Mouse (Mus musculus): ENCODE measurements around the gene Scamp2. TPM values are rescaled to one million over a fixed set of nuclear protein-coding genes. Genes with fewer than 3 reads are reported as not detected.
A peak's percentile ranks its signal among the peaks of the same experiment; 100 is the strongest.

The Scamp2 gene
- polyA plus RNA-seq, 1 experiment: 103 TPM

GRCm38 (mm10) chr9:57525516-57525915, 35.2 kb upstream of the Scamp2 start:
- WGBS: 37% methylated on average over 2 of the region's 2 CpGs
- TF ChIP-seq CTCF (IDR thresholded peaks at IDR 0.05; ENCODE audit: insufficient read depth, low read length) (no peak), POLR2A (IDR thresholded peaks at IDR 0.05; ENCODE audit: borderline replicate concordance, extremely low read depth, low read depth, low read length) (no peak)
- DNase-seq: no peak

GRCm38 (mm10) chr9:57526435-57526834, 34.3 kb upstream of the Scamp2 start:
- no peak for TF ChIP-seq CTCF (IDR thresholded peaks at IDR 0.05; ENCODE audit: insufficient read depth, low read length)
- no peak for TF ChIP-seq POLR2A (IDR thresholded peaks at IDR 0.05; ENCODE audit: borderline replicate concordance, extremely low read depth, low read depth, low read length)
- peaks cover 13% of the 10 kb centered on the region for H3K4me1 ChIP-seq (ENCODE audit: control insufficient read depth, insufficient read depth, low read length)

More at GRCm38 (mm10) chr9:57525516-57525915, 35.2 kb upstream of the Scamp2 start:
- H3K4me3 ChIP-seq (replicated peaks; ENCODE audit: extremely low read depth, low read depth, low read length): no peak overlapping the region
- peaks cover 13% of the 10 kb centered on the region for H3K4me1 ChIP-seq (ENCODE audit: control insufficient read depth, insufficient read depth, low read length)

GRCm38 (mm10) chr9:57531946-57532345, 28.8 kb upstream of the Scamp2 start:
- TF ChIP-seq POLR2A (IDR thresholded peaks at IDR 0.05; ENCODE audit: borderline replicate concordance, extremely low read depth, low read depth, low read length) (no peak), CTCF (IDR thresholded peaks at IDR 0.05; ENCODE audit: insufficient read depth, low read length) (no peak)
- 57% methylated on average over 1 of the region's 1 CpGs for WGBS
- Histone ChIP-seq H3K4me3 (replicated peaks; ENCODE audit: extremely low read depth, low read depth, low read length) (no peak overlapping the region), H3K4me1 (ENCODE audit: control insufficient read depth, insufficient read depth, low read length) (peaks cover 3% of the 10 kb centered on the region; the same call in 1 of the 2 replicates)
- DNase-seq: no peak

More at GRCm38 (mm10) chr9:57526435-57526834, 34.3 kb upstream of the Scamp2 start:
- no peak for DNase-seq
- H3K4me3 ChIP-seq (replicated peaks; ENCODE audit: extremely low read depth, low read depth, low read length): no peak overlapping the region

- no peak overlapping the region for H3K4me3 ChIP-seq (replicated peaks; ENCODE audit: extremely low read depth, low read depth, low read length)
- no peak for TF ChIP-seq CTCF (IDR thresholded peaks at IDR 0.05; ENCODE audit: insufficient read depth, low read length)
- no peak for TF ChIP-seq POLR2A (IDR thresholded peaks at IDR 0.05; ENCODE audit: borderline replicate concordance, extremely low read depth, low read depth, low read length)
Observed at GRCm38 (mm10) chr9:57536362-57536761, 24.4 kb upstream of the Scamp2 start.

GRCm38 (mm10) chr9:57537044-57537727, 23.6 kb upstream of the Scamp2 start, which contains the start of gene Fam219b:
Gene Fam219b, plus strand, starts transcription at chr9:57537528.
- Histone ChIP-seq H3K4me3 (replicated peaks; ENCODE audit: extremely low read depth, low read depth, low read length) (peak within 1 kb of the TSS; percentile 72), H3K4me1 (ENCODE audit: control insufficient read depth, insufficient read depth, low read length) (peaks cover 3% of the 10 kb centered on the region; the same call in 1 of the 2 replicates)
- WGBS: 1% methylated on average over 45 of the region's 45 CpGs
- TF ChIP-seq POLR2A (IDR thresholded peaks at IDR 0.05; ENCODE audit: borderline replicate concordance, extremely low read depth, low read depth, low read length): peak; percentile 76; the same call in 1 of the 2 replicates
- TF ChIP-seq CTCF (IDR thresholded peaks at IDR 0.05; ENCODE audit: insufficient read depth, low read length): no peak
- peak; percentile 87 for DNase-seq

More at GRCm38 (mm10) chr9:57536362-57536761, 24.4 kb upstream of the Scamp2 start:
- peaks cover 3% of the 10 kb centered on the region; the same call in 1 of the 2 replicates for H3K4me1 ChIP-seq (ENCODE audit: control insufficient read depth, insufficient read depth, low read length)
- DNase-seq: no peak
- WGBS: 82% methylated on average over 5 of the region's 5 CpGs

GRCm38 (mm10) chr9:57537728-57538181, 23.0 kb upstream of the Scamp2 start:
- WGBS: under 1% methylated on average over 24 of the region's 24 CpGs
- peak overlapping the region; percentile 72 for H3K4me3 ChIP-seq (replicated peaks; ENCODE audit: extremely low read depth, low read depth, low read length)
- peaks cover 3% of the 10 kb centered on the region; the same call in 1 of the 2 replicates for H3K4me1 ChIP-seq (ENCODE audit: control insufficient read depth, insufficient read depth, low read length)
- TF ChIP-seq POLR2A (IDR thresholded peaks at IDR 0.05; ENCODE audit: borderline replicate concordance, extremely low read depth, low read depth, low read length): no peak
- TF ChIP-seq CTCF (IDR thresholded peaks at IDR 0.05; ENCODE audit: insufficient read depth, low read length): no peak
- no peak for DNase-seq

- 82% methylated on average over 2 of the region's 2 CpGs for WGBS
- Histone ChIP-seq H3K4me1 (ENCODE audit: control insufficient read depth, insufficient read depth, low read length) (peaks cover 3% of the 10 kb centered on the region; the same call in 1 of the 2 replicates), H3K4me3 (replicated peaks; ENCODE audit: extremely low read depth, low read depth, low read length) (no peak overlapping the region)
- no peak for DNase-seq
- TF ChIP-seq POLR2A (IDR thresholded peaks at IDR 0.05; ENCODE audit: borderline replicate concordance, extremely low read depth, low read depth, low read length) (no peak), CTCF (IDR thresholded peaks at IDR 0.05; ENCODE audit: insufficient read depth, low read length) (no peak)
Observed at GRCm38 (mm10) chr9:57539550-57539949, 21.2 kb upstream of the Scamp2 start.

- WGBS: 0% methylated on average over 1 of the region's 1 CpGs
- TF ChIP-seq POLR2A (IDR thresholded peaks at IDR 0.05; ENCODE audit: borderline replicate concordance, extremely low read depth, low read depth, low read length) (no peak), CTCF (IDR thresholded peaks at IDR 0.05; ENCODE audit: insufficient read depth, low read length) (no peak)
- peak; percentile 42 for DNase-seq
Observed at GRCm38 (mm10) chr9:57541312-57541711, 19.4 kb upstream of the Scamp2 start.

GRCm38 (mm10) chr9:57543951-57544350, 16.8 kb upstream of the Scamp2 start:
- no peak for TF ChIP-seq CTCF (IDR thresholded peaks at IDR 0.05; ENCODE audit: insufficient read depth, low read length)
- no peak for TF ChIP-seq POLR2A (IDR thresholded peaks at IDR 0.05; ENCODE audit: borderline replicate concordance, extremely low read depth, low read depth, low read length)
- H3K4me3 ChIP-seq (replicated peaks; ENCODE audit: extremely low read depth, low read depth, low read length): no peak overlapping the region
- no peak for DNase-seq
- 69% methylated on average over 3 of the region's 3 CpGs for WGBS
- H3K4me1 ChIP-seq (ENCODE audit: control insufficient read depth, insufficient read depth, low read length): no peaks in the 10 kb centered on the region

More at GRCm38 (mm10) chr9:57541312-57541711, 19.4 kb upstream of the Scamp2 start:
- H3K4me3 ChIP-seq (replicated peaks; ENCODE audit: extremely low read depth, low read depth, low read length): no peak overlapping the region
- peaks cover 3% of the 10 kb centered on the region; the same call in 1 of the 2 replicates for H3K4me1 ChIP-seq (ENCODE audit: control insufficient read depth, insufficient read depth, low read length)
